Mouse (Mus musculus) midbrain, embryonic 10.5 days (tissue): ENCODE results near the gene Tspan17. TPM values are rescaled to one million over a fixed set of nuclear protein-coding genes. Genes with fewer than 3 reads are reported as not detected.
A peak's percentile ranks its signal among the peaks of the same experiment; 100 is the strongest.
"Not testable (repeated sequence)": the region's sequence is repeated elsewhere in the genome, so short reads cannot be mapped to it uniquely, and the experiment has no call there.

Experiments
- DNase-seq: peaks from one replicate; pipeline ENCODE4 v3.0.0-alpha.2; 2017; ENCODE audit warnings: low spot score
- H3K27ac ChIP-seq: fragments of 300-500 bp; sonication (generic); replicated peaks from 2 replicates; pipeline ENCODE4 v1.5.1; 2016; ENCODE audit warnings: mild to moderate bottlenecking
- H3K27me3 ChIP-seq: fragments of 300-500 bp; sonication (generic); 2 replicates; pipeline ENCODE4 v1.6.1; 2016; ENCODE audit warnings: low read depth, mild to moderate bottlenecking; ENCODE audit not compliant: poor library complexity, severe bottlenecking
- H3K36me3 ChIP-seq: fragments of 300-500 bp; sonication (generic); 2 replicates; pipeline ENCODE4 v1.6.1; 2016; ENCODE audit warnings: mild to moderate bottlenecking, moderate library complexity
- H3K4me1 ChIP-seq: fragments of 300-500 bp; sonication (generic); 2 replicates; pipeline ENCODE4 v1.6.1; 2016
- H3K4me3 ChIP-seq: fragments of 300-500 bp; sonication (generic); 2 replicates; pipeline ENCODE4 v1.5.1; 2016; ENCODE audit warnings: mild to moderate bottlenecking, moderate library complexity
- H3K9me3 ChIP-seq: fragments of 300-500 bp; sonication (generic); replicated peaks from 2 replicates; pipeline ENCODE4 v1.6.1; 2016; ENCODE audit warnings: mild to moderate bottlenecking
- WGBS: fragments of 180-500 bp; shearing (Covaris S2); methylation state at CpG from one replicate; pipeline ENCODE4 v1.1.7; 2016; 5-methylcytosine and 5-hydroxymethylcytosine counted together
- polyA plus RNA-seq: library from polyadenylated mRNA; unstranded; fragments of >200 nt; fragmentation: Nextera tagmentation; extraction: Ambion mirVana; gene quantifications from 2 replicates; pipeline ENCODE4 v1.2.1, GENCODE M21; 2016

The Tspan17 gene
- polyA plus RNA-seq, 1 experiment from 2014 or later: 12.9 TPM

- Histone ChIP-seq H3K4me3 (no peak overlapping the region), H3K27me3 (peaks cover 58% of the 10 kb centered on the region), H3K4me1 (peaks cover 24% of the 10 kb centered on the region), H3K9me3 (0 out of 2 replicates have a peak, but pooled peaks cover 3% of the 10 kb centered on the region), H3K36me3 (no peaks in the 10 kb centered on the region), H3K27ac (no peak overlapping the region)
- WGBS: 82% methylated on average over 4 of the region's 4 CpGs
- DNase-seq: no peak
These were observed 22.2 kb upstream of the Tspan17 start for GRCm38 (mm10) chr13:54767012-54767411.

GRCm38 (mm10) chr13:54780592-54780991 lies 8.6 kb upstream of the Tspan17 start:
- H3K4me1 ChIP-seq: no peaks in the 10 kb centered on the region
- no peaks in the 10 kb centered on the region for H3K27me3 ChIP-seq
- no peaks in the 10 kb centered on the region for H3K36me3 ChIP-seq
- no peak overlapping the region for H3K27ac ChIP-seq
- no peak for DNase-seq
- 84% methylated on average over 3 of the region's 3 CpGs for WGBS
- H3K4me3 ChIP-seq: no peak overlapping the region
- no peaks in the 10 kb centered on the region; the same call in 1 of the 2 replicates for H3K9me3 ChIP-seq

GRCm38 (mm10) chr13:54781086-54781485 lies 8.1 kb upstream of the Tspan17 start:
- no peaks in the 10 kb centered on the region for H3K27me3 ChIP-seq
- H3K9me3 ChIP-seq: no peaks in the 10 kb centered on the region
- DNase-seq: no peak
- no peak overlapping the region for H3K27ac ChIP-seq
- H3K36me3 ChIP-seq: no peaks in the 10 kb centered on the region
- no peak overlapping the region for H3K4me3 ChIP-seq
- H3K4me1 ChIP-seq: no peaks in the 10 kb centered on the region
- WGBS: 89% methylated on average over 3 of the region's 3 CpGs

- no peaks in the 10 kb centered on the region for H3K36me3 ChIP-seq
- no peaks in the 10 kb centered on the region for H3K4me1 ChIP-seq
- peaks cover 8% of the 10 kb centered on the region; the same call in 1 of the 2 replicates for H3K27me3 ChIP-seq
- H3K9me3 ChIP-seq: no peaks in the 10 kb centered on the region
- 54% methylated on average over 2 of the region's 2 CpGs for WGBS
- no peak overlapping the region for H3K4me3 ChIP-seq
- no peak for DNase-seq
- H3K27ac ChIP-seq: no peak overlapping the region
These were observed 5.9 kb upstream of the Tspan17 start for GRCm38 (mm10) chr13:54783235-54783634.

GRCm38 (mm10) chr13:54783698-54784097 lies 5.5 kb upstream of the Tspan17 start, which contains the start of gene Eif4e1b:
Gene Eif4e1b, plus strand, starts transcription at chr13:54783998.
- Histone ChIP-seq H3K27ac (no peak within 1 kb of the TSS), H3K4me1 (peaks cover 3% of the 10 kb centered on the region), H3K9me3 (no peaks in the 10 kb centered on the region), H3K4me3 (no peak within 1 kb of the TSS), H3K27me3 (peaks cover 8% of the 10 kb centered on the region; the same call in 1 of the 2 replicates), H3K36me3 (no peaks in the 10 kb centered on the region)
- no peak for DNase-seq
- WGBS: 92% methylated on average over 4 of the region's 4 CpGs

GRCm38 (mm10) chr13:54787591-54787990 lies 1.6 kb upstream of the Tspan17 start:
- H3K27me3 ChIP-seq: peaks cover 38% of the 10 kb centered on the region
- not testable (repeated sequence) for DNase-seq, H3K9me3 ChIP-seq, H3K36me3 ChIP-seq, H3K4me3 ChIP-seq, H3K27ac ChIP-seq
- H3K4me1 ChIP-seq: peaks cover 27% of the 10 kb centered on the region
- 87% methylated on average over 2 of the region's 2 CpGs for WGBS

GRCm38 (mm10) chr13:54789561-54790397 lies 602 bp downstream of the Tspan17 start:
- peaks cover 32% of the 10 kb centered on the region for H3K4me1 ChIP-seq
- no peaks in the 10 kb centered on the region for H3K9me3 ChIP-seq
- no peaks in the 10 kb centered on the region for H3K36me3 ChIP-seq
- DNase-seq: peak; percentile 59
- 1% methylated on average over 38 of the region's 38 CpGs for WGBS
- peak overlapping the region; percentile 77 for H3K27ac ChIP-seq
- H3K27me3 ChIP-seq: peaks cover 60% of the 10 kb centered on the region
- H3K4me3 ChIP-seq: peak overlapping the region; percentile 69

GRCm38 (mm10) chr13:54792259-54793230 lies 3.4 kb downstream of the Tspan17 start:
- Histone ChIP-seq H3K4me3 (no peak overlapping the region), H3K4me1 (peaks cover 32% of the 10 kb centered on the region), H3K36me3 (no peaks in the 10 kb centered on the region), H3K9me3 (no peaks in the 10 kb centered on the region), H3K27ac (no peak overlapping the region), H3K27me3 (peaks cover 74% of the 10 kb centered on the region)
- WGBS: 23% methylated on average over 21 of the region's 21 CpGs
- no peak for DNase-seq

GRCm38 (mm10) chr13:54794002-54794577 lies 4.9 kb downstream of the Tspan17 start:
- peaks cover 25% of the 10 kb centered on the region for H3K4me1 ChIP-seq
- H3K9me3 ChIP-seq: no peaks in the 10 kb centered on the region
- no peak overlapping the region for H3K27ac ChIP-seq
- H3K36me3 ChIP-seq: no peaks in the 10 kb centered on the region
- no peak for DNase-seq
- no peak overlapping the region for H3K4me3 ChIP-seq
- H3K27me3 ChIP-seq: peaks cover 90% of the 10 kb centered on the region
- WGBS: 79% methylated on average over 16 of the region's 16 CpGs

- H3K4me1 ChIP-seq: peaks cover 18% of the 10 kb centered on the region
- H3K36me3 ChIP-seq: no peaks in the 10 kb centered on the region
- H3K9me3 ChIP-seq: no peaks in the 10 kb centered on the region
- peaks cover 87% of the 10 kb centered on the region for H3K27me3 ChIP-seq
- no peak for DNase-seq
- no peak overlapping the region for H3K4me3 ChIP-seq
- WGBS: 60% methylated on average over 5 of the region's 5 CpGs
- H3K27ac ChIP-seq: no peak overlapping the region
These were observed 5.7 kb downstream of the Tspan17 start for GRCm38 (mm10) chr13:54794843-54795242.

- Histone ChIP-seq H3K27me3 (peaks cover 62% of the 10 kb centered on the region), H3K36me3 (no peaks in the 10 kb centered on the region), H3K4me1 (peaks cover 7% of the 10 kb centered on the region), H3K9me3 (no peaks in the 10 kb centered on the region), H3K27ac (no peak overlapping the region), H3K4me3 (no peak overlapping the region)
- peak; percentile 46 for DNase-seq
- 41% methylated on average over 4 of the region's 4 CpGs for WGBS
These were observed 8.2 kb downstream of the Tspan17 start for GRCm38 (mm10) chr13:54797356-54797755.

GRCm38 (mm10) chr13:54797861-54798643 lies 8.9 kb downstream of the Tspan17 start:
- Histone ChIP-seq H3K4me3 (no peak overlapping the region), H3K9me3 (no peaks in the 10 kb centered on the region), H3K27ac (no peak overlapping the region), H3K27me3 (peaks cover 55% of the 10 kb centered on the region), H3K36me3 (no peaks in the 10 kb centered on the region), H3K4me1 (no peaks in the 10 kb centered on the region; the same call in 1 of the 2 replicates)
- 85% methylated on average over 16 of the region's 16 CpGs for WGBS
- no peak for DNase-seq
